Mouse (Mus musculus) heart, adult 2 months (tissue): Measurements from ENCODE around the gene Map2k2.

Source experiments
- CTCF ChIP-seq: fragments of 200-600 bp; IDR thresholded peaks from 2 replicates; pipeline ENCODE4 v1.8.1; 2022; ENCODE audit warnings: antibody characterized with exemption, mild to moderate bottlenecking, moderate library complexity
- EP300 ChIP-seq: fragments of 200-500 bp; IDR thresholded peaks from 2 replicates; pipeline ENCODE4 v1.6.1; 2011; ENCODE audit warnings: low read depth, low read length, control low read depth; ENCODE audit not compliant: insufficient read depth
- POLR2A ChIP-seq: fragments of 200-500 bp; IDR thresholded peaks from 2 replicates; pipeline ENCODE4 v1.6.1; 2011; ENCODE audit warnings: mild to moderate bottlenecking, low read depth, low read length, control low read depth; ENCODE audit not compliant: insufficient read depth

GRCm38 (mm10) chr10:81165118-81165517 lies 59.4 kb downstream of the Map2k2 start:
- no peak for TF ChIP-seq POLR2A
- TF ChIP-seq CTCF = no peak
- no peak for TF ChIP-seq EP300
